Mouse (Mus musculus) embryonic facial prominence, embryonic 13.5 days (tissue): ENCODE results near the gene Bmp10. TPM values are rescaled to one million over a fixed set of nuclear protein-coding genes. Genes with fewer than 3 reads are reported as not detected.

ENCODE experiments used
- ATAC-seq: fragments of 200-750 bp; cut with Nextera tagmentation; 2 replicates; pipeline ENCODE4 v1.8.0; 2017; ENCODE audit warnings: low read depth; ENCODE audit not compliant: insufficient number of reproducible peaks, insufficient read depth, low FRiP score, low TSS enrichment
- H3K27ac ChIP-seq: fragments of 300-500 bp; sonication (generic); 2 replicates; pipeline ENCODE4 v1.5.1; 2015; ENCODE audit warnings: moderate library complexity, mild to moderate bottlenecking, inconsistent platforms
- H3K27me3 ChIP-seq: fragments of 300-500 bp; sonication (generic); 2 replicates; pipeline ENCODE4 v1.6.1; 2015; ENCODE audit warnings: mild to moderate bottlenecking, inconsistent platforms
- H3K36me3 ChIP-seq: fragments of 300-500 bp; sonication (generic); 2 replicates; pipeline ENCODE4 v1.6.1; 2015; ENCODE audit warnings: mild to moderate bottlenecking, inconsistent platforms
- H3K4me1 ChIP-seq: fragments of 300-500 bp; sonication (generic); 2 replicates; pipeline ENCODE4 v1.6.1; 2015; ENCODE audit warnings: inconsistent platforms
- H3K4me2 ChIP-seq: fragments of 300-500 bp; sonication (generic); 2 replicates; pipeline ENCODE4 v1.6.1; 2015; ENCODE audit warnings: moderate library complexity, mild to moderate bottlenecking, inconsistent platforms
- H3K4me3 ChIP-seq: fragments of 300-500 bp; sonication (generic); 2 replicates; pipeline ENCODE4 v1.5.1; 2015; ENCODE audit warnings: mild to moderate bottlenecking, inconsistent platforms
- H3K9ac ChIP-seq: fragments of 300-500 bp; sonication (generic); 2 replicates; pipeline ENCODE4 v1.6.1; 2015; ENCODE audit warnings: mild to moderate bottlenecking, inconsistent platforms
- H3K9me3 ChIP-seq: fragments of 300-500 bp; sonication (generic); 2 replicates; pipeline ENCODE4 v1.6.1; 2016; ENCODE audit warnings: inconsistent platforms
- WGBS: fragments of 180-500 bp; shearing (Covaris S2); methylation state at CpG from one replicate; pipeline ENCODE4 v1.1.7; 2015; ENCODE audit warnings: mixed read lengths; 5-methylcytosine and 5-hydroxymethylcytosine counted together
- polyA plus RNA-seq: library from polyadenylated mRNA; unstranded; fragments of >200 nt; fragmentation: Nextera tagmentation; extraction: Ambion mirVana; gene quantifications from 2 replicates; pipeline ENCODE4 v1.2.1, GENCODE M21; 2015

The Bmp10 gene
- not detected in 2 replicates for polyA plus RNA-seq

DNA sequence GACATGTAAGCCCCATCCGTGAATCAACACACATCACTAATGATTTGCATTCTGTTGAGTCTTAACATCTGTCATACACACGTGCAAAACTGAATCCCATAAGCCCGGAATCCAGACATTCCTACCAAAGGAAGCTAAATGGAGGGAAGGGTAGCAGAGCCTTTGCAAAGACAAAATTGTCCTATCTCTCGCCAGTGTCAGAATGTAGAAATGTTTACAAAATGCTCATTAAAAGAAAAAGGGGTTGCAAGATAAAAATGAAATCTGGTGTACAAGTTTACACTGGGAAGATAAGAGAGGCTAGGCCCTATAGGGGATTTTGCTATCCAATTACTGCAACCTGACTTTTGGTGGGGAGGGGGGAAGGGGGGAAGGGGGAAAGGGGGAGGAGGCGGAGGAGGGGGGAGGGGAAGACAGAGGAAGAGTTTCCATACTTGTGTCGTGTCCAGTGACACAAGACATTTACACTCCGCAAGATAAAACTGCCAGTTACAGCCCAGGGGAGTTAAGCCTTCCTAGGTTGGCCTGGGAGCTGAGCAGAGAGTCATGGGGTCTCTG, at the start of gene Bmp10:
Bmp10 (plus strand) TSS at position 508 of the 558 bp plus-strand sequence.
- no peak within 1 kb of the TSS for H3K4me2 ChIP-seq
- H3K4me1 ChIP-seq, result no peaks in the 10 kb centered on the region
- no peaks in the 10 kb centered on the region for H3K27me3 ChIP-seq
- no peak for ATAC-seq
- H3K36me3 ChIP-seq, result no peaks in the 10 kb centered on the region
- 57% methylated on average over 7 of the region's 7 CpGs for whole genome bisulfite sequencing
- H3K27ac ChIP-seq, result no peak within 1 kb of the TSS
- no peak within 1 kb of the TSS for H3K4me3 ChIP-seq
- H3K9ac ChIP-seq, result no peak within 1 kb of the TSS
- no peaks in the 10 kb centered on the region for H3K9me3 ChIP-seq

- Histone ChIP-seq H3K9ac (peak overlapping the region; percentile 32; the same call in 1 of the 2 replicates), H3K4me1 (peaks cover 13% of the 10 kb centered on the region; the same call in 1 of the 2 replicates), H3K27ac (no peak overlapping the region), H3K9me3 (no peaks in the 10 kb centered on the region), H3K4me2 (peak overlapping the region; percentile 68), H3K36me3 (no peaks in the 10 kb centered on the region), H3K27me3 (peaks cover 26% of the 10 kb centered on the region), H3K4me3 (peak overlapping the region; percentile 38)
- no peak for ATAC-seq
- 8% methylated on average over 24 of the region's 24 CpGs for WGBS
These were observed 44.7 kb upstream of the Bmp10 start for GRCm38 (mm10) chr6:87383926-87384691.

- no peak overlapping the region for H3K27ac ChIP-seq
- no peaks in the 10 kb centered on the region for H3K9me3 ChIP-seq
- peak overlapping the region; percentile 68 for H3K4me2 ChIP-seq
- WGBS, result 47% methylated on average over 6 of the region's 6 CpGs
- H3K36me3 ChIP-seq, result no peaks in the 10 kb centered on the region
- peaks cover 15% of the 10 kb centered on the region for H3K4me1 ChIP-seq
- no peak overlapping the region for H3K9ac ChIP-seq
- no peak for ATAC-seq
- H3K27me3 ChIP-seq, result peaks cover 26% of the 10 kb centered on the region
- H3K4me3 ChIP-seq, result peak overlapping the region; percentile 38
These were observed 44.0 kb upstream of the Bmp10 start for GRCm38 (mm10) chr6:87384761-87385160.

GRCm38 (mm10) chr6:87386203-87386602, 42.6 kb upstream of the Bmp10 start:
- Histone ChIP-seq H3K27ac (no peak overlapping the region), H3K4me3 (no peak overlapping the region), H3K36me3 (no peaks in the 10 kb centered on the region), H3K9ac (no peak overlapping the region), H3K9me3 (no peaks in the 10 kb centered on the region), H3K27me3 (peaks cover 26% of the 10 kb centered on the region), H3K4me1 (peaks cover 15% of the 10 kb centered on the region), H3K4me2 (no peak overlapping the region)
- 11% methylated on average over 7 of the region's 7 CpGs for WGBS
- ATAC-seq, result no peak

GRCm38 (mm10) chr6:87386681-87387080, 42.1 kb upstream of the Bmp10 start:
- 77% methylated on average over 10 of the region's 10 CpGs for WGBS
- peaks cover 22% of the 10 kb centered on the region for H3K27me3 ChIP-seq
- H3K9ac ChIP-seq, result no peak overlapping the region
- H3K4me1 ChIP-seq, result peaks cover 15% of the 10 kb centered on the region
- no peak overlapping the region for H3K27ac ChIP-seq
- no peak overlapping the region for H3K4me2 ChIP-seq
- no peak for ATAC-seq
- H3K4me3 ChIP-seq, result no peak overlapping the region
- H3K36me3 ChIP-seq, result no peaks in the 10 kb centered on the region
- H3K9me3 ChIP-seq, result no peaks in the 10 kb centered on the region

DNA sequence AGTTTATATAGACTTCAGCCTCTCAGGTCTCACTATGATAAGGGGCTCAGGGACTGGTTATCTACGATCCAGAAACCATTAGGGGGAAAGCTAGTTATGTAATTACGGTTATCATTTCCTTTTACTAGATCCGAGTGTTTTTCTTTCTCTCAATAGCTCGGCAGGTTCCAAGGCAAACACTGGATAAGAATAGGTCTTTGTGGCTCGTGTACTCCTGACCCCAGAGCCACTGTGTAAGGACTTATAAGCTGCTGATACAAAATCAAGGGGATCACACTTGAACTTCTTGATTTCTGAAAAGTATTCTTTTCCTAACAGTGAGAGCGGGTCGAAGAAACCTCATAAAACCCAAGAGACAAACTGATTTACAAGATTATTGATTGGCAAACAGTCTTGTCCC, 39.9 kb upstream of the Bmp10 start, which contains the start of gene Gkn3:
Gkn3 (minus strand) TSS at position 59 of the 400 bp plus-strand sequence.
- Histone ChIP-seq H3K4me3 (no peak within 1 kb of the TSS), H3K4me2 (no peak within 1 kb of the TSS), H3K4me1 (peaks cover 15% of the 10 kb centered on the region), H3K27me3 (peaks cover 9% of the 10 kb centered on the region), H3K9me3 (no peaks in the 10 kb centered on the region), H3K27ac (peak within 1 kb of the TSS; percentile 7; the same call in 1 of the 2 replicates), H3K9ac (0 out of 2 replicates have a peak within 1 kb of the TSS, but pooled peaks have one; percentile 11), H3K36me3 (no peaks in the 10 kb centered on the region)
- 51% methylated on average over 7 of the region's 7 CpGs for WGBS
- no peak for ATAC-seq

- 17% methylated on average over 5 of the region's 5 CpGs for whole genome bisulfite sequencing
- no peaks in the 10 kb centered on the region for H3K9me3 ChIP-seq
- no peak for ATAC-seq
- peaks cover 15% of the 10 kb centered on the region for H3K4me1 ChIP-seq
- no peak overlapping the region for H3K9ac ChIP-seq
- no peak overlapping the region for H3K27ac ChIP-seq
- no peak overlapping the region for H3K4me3 ChIP-seq
- no peaks in the 10 kb centered on the region for H3K36me3 ChIP-seq
- no peak overlapping the region for H3K4me2 ChIP-seq
- H3K27me3 ChIP-seq, result peaks cover 7% of the 10 kb centered on the region
These were observed 39.3 kb upstream of the Bmp10 start for GRCm38 (mm10) chr6:87389455-87389989.

- 58% methylated on average over 8 of the region's 8 CpGs for WGBS
- peaks cover 6% of the 10 kb centered on the region; the same call in 1 of the 2 replicates for H3K4me1 ChIP-seq
- H3K9ac ChIP-seq, result no peak overlapping the region
- no peak overlapping the region for H3K4me2 ChIP-seq
- H3K4me3 ChIP-seq, result no peak overlapping the region
- H3K9me3 ChIP-seq, result no peaks in the 10 kb centered on the region
- no peaks in the 10 kb centered on the region for H3K27me3 ChIP-seq
- no peak for ATAC-seq
- no peak overlapping the region for H3K27ac ChIP-seq
- H3K36me3 ChIP-seq, result no peaks in the 10 kb centered on the region
These were observed 35.2 kb upstream of the Bmp10 start for GRCm38 (mm10) chr6:87393466-87394205.

DNA sequence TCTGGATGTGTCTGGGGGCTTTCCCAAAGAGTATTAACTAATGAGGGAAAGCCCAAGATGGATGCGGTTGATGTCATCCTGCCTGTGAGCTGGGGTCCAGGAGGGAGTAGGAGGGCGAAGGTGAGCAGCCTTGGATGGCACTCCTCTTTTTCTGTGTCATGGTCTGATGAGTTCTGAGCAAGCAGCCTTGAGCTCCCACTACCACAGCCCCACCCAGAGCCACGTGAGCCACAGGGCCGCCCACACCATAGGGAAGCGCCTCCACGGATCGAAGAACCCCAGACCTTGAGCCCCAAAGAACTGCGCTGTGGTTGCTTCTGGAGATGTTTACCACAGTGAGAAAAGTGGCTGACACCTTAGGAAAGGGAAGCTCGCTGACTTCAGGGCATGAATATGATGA, 34.0 kb upstream of the Bmp10 start:
- Histone ChIP-seq H3K36me3 (no peaks in the 10 kb centered on the region), H3K27me3 (no peaks in the 10 kb centered on the region), H3K4me3 (no peak overlapping the region), H3K4me2 (no peak overlapping the region), H3K9me3 (no peaks in the 10 kb centered on the region), H3K9ac (no peak overlapping the region), H3K4me1 (peaks cover 4% of the 10 kb centered on the region; the same call in 1 of the 2 replicates), H3K27ac (no peak overlapping the region)
- 87% methylated on average over 9 of the region's 9 CpGs for WGBS
- no peak for ATAC-seq

DNA sequence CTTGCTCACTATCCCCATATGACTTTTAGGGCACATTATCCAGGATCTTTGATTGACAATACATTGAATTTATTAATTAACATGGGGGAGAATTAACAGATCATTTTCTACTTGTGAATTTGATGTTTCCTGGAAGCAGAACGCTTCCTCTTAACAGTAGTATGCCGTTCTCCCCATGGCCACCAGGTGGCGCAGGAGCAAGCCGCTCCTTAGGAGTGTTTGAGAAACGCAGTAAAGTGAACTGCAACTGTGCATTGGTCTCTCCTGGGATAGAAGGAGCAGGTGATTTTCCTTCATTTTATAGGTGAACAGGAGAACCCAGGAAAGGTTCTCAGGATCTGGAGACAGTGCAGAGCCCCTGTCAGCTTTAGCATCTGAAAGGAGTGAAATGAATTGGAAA, 29.7 kb upstream of the Bmp10 start:
- Histone ChIP-seq H3K4me2 (no peak overlapping the region), H3K9ac (no peak overlapping the region), H3K27ac (no peak overlapping the region), H3K36me3 (no peaks in the 10 kb centered on the region), H3K9me3 (no peaks in the 10 kb centered on the region), H3K4me3 (no peak overlapping the region), H3K27me3 (no peaks in the 10 kb centered on the region), H3K4me1 (no peaks in the 10 kb centered on the region)
- WGBS, result 1% methylated on average over 5 of the region's 5 CpGs
- ATAC-seq, result no peak

DNA sequence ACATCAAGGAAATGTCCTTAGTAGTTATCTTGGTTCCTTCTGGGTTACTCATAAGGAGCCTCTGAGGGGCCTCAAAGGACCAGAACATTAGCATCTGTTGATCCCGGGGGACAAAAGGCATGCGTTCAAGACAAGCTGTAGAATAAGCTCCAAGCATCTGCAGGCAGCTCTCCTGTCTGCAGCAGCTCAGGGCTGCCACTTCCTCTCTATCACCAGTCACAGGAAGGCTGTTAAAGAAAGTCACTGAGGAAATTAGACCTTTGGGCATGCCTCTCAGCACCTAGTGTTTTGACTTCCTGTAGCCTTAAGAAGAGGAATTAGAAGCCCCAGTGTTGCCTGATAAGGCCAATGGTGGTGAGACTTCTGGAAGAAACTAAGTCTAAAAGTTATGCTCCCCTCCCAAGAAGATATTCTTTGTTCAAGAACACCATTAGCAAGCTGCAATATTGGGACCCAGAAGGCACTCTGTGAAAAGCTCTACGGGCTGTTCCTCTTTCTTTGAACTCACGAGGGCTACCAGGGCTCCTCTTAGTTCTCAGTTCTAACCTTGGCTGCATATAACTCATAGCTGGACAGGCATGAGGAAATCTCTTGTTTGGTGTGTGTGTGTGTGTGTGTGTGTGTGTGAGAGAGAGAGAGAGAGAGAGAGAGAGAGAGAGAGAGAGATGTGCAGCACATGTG, 28.8 kb upstream of the Bmp10 start:
- Histone ChIP-seq H3K9me3 (no peaks in the 10 kb centered on the region), H3K4me1 (no peaks in the 10 kb centered on the region), H3K27ac (no peak overlapping the region), H3K4me2 (no peak overlapping the region), H3K9ac (no peak overlapping the region), H3K36me3 (no peaks in the 10 kb centered on the region), H3K4me3 (no peak overlapping the region), H3K27me3 (no peaks in the 10 kb centered on the region)
- WGBS, result 63% methylated on average over 4 of the region's 4 CpGs
- no peak for ATAC-seq
